Mouse (Mus musculus): Measurements from ENCODE around the gene Gm3187. TPM values are rescaled to one million over a fixed set of nuclear protein-coding genes. Genes with fewer than 3 reads are reported as not detected.

Gene Gm3187
- not detected in 2 replicates for polyA plus RNA-seq (2012; rRNA removed; ENCODE audit: low replicate concordance)

GRCm38 (mm10) chr14:5483907-5484306, at the start of gene Gm3187:
Gm3187 (plus strand) TSS chr14:5484207.

GRCm38 (mm10) chr14:5455367-5455766, 28.6 kb upstream of the Gm3187 start, which contains the start of gene Gm3194:
Gm3194 (minus strand) TSS chr14:5455467.

GRCm38 (mm10) chr14:5477730-5478129, 6.3 kb upstream of the Gm3187 start, which contains the start of gene Gm8246:
Gm8246 (minus strand) TSS chr14:5477830.

GRCm38 (mm10) chr14:5501374-5501773, 17.4 kb downstream of the Gm3187 start, which contains the start of gene Gm3488:
Gm3488 (plus strand) TSS chr14:5501674.

GRCm38 (mm10) chr14:5538196-5538595, 54.2 kb downstream of the Gm3187 start, which contains the start of gene Gm3532:
Gm3532 (plus strand) TSS chr14:5538496.

Other genes starting within 250 kb of the Gm3187 start
- gene Gm3526, start 223.6 kb upstream of the Gm3187 start, polyA plus RNA-seq (2012; rRNA removed; ENCODE audit: low replicate concordance), result not detected in 2 replicates
- not detected in 2 replicates for gene Gm3542, start 149.3 kb upstream of the Gm3187 start, polyA plus RNA-seq (2012; rRNA removed; ENCODE audit: low replicate concordance)
- 0.09 and 0.28 TPM in 2 replicates for gene Gm3500, start 95.2 kb upstream of the Gm3187 start, polyA plus RNA-seq (2012; rRNA removed; ENCODE audit: low replicate concordance)
- 0.17 and 0.92 TPM in 2 replicates for gene Gm3194, start 28.7 kb upstream of the Gm3187 start, polyA plus RNA-seq (2012; rRNA removed; ENCODE audit: low replicate concordance)
- gene Gm8246, start 6.4 kb upstream of the Gm3187 start, polyA plus RNA-seq (2012; rRNA removed; ENCODE audit: low replicate concordance), result not detected in 2 replicates
- 0.14 and 0.47 TPM in 2 replicates for gene Gm3488, start 17.5 kb downstream of the Gm3187 start, polyA plus RNA-seq (2012; rRNA removed; ENCODE audit: low replicate concordance)
- not detected in 2 replicates for gene Gm3532, start 54.3 kb downstream of the Gm3187 start, polyA plus RNA-seq (2012; rRNA removed; ENCODE audit: low replicate concordance)
- not detected in 2 replicates for gene Gm8265, start 148.8 kb downstream of the Gm3187 start, polyA plus RNA-seq (2012; rRNA removed; ENCODE audit: low replicate concordance)
- gene Gm9603, start 203.2 kb downstream of the Gm3187 start, polyA plus RNA-seq (2012; rRNA removed; ENCODE audit: low replicate concordance), result not detected in 2 replicates

All from subcutaneous adipose tissue, adult 2 months (tissue).